Mouse (Mus musculus): ENCODE measurements around the gene Ceacam20.
"Not testable (repeated sequence)": the region's sequence is repeated elsewhere in the genome, so short reads cannot be mapped to it uniquely, and the experiment has no call there.

Gene Ceacam20

GRCm38 (mm10) chr7:19945821-19946515 is 19.2 kb upstream of the Ceacam20 start:
- in situ Hi-C loops (cut with MboI, MseI) = loop anchor here (25.0 kb wide), 1 partner anchor 934 kb away; the partner anchor contains the start of genes Foxa3, Irf2bp1 and Sympk

GRCm38 (mm10) chr7:19948956-19949355 is 16.3 kb upstream of the Ceacam20 start:
- in situ Hi-C loops (cut with MboI, MseI) = loop anchor here (25.0 kb wide), 1 partner anchor 937 kb away; the partner anchor contains the start of genes Foxa3, Irf2bp1 and Sympk

- in situ Hi-C loops (cut with MboI, MseI) = loop anchor here (10.0 to 25.0 kb wide), 2 partner anchors 135 to 938 kb away; partner anchors contain the start of genes Foxa3, Irf2bp1 and Sympk
Measured at GRCm38 (mm10) chr7:19949996-19950395, 15.2 kb upstream of the Ceacam20 start.

- in situ Hi-C loops (cut with MboI, MseI) = loop anchor here (10.0 kb wide), 1 partner anchor 136 kb away; no protein-coding TSS in a partner anchor
Measured at GRCm38 (mm10) chr7:19950589-19950988, 14.6 kb upstream of the Ceacam20 start, which contains the start of gene Igsf23. Gene Igsf23 (minus strand): TSS chr7:19950756.

GRCm38 (mm10) chr7:19952320-19952986 is 12.8 kb upstream of the Ceacam20 start:
- in situ Hi-C loops (cut with MboI, MseI) = loop anchor here (10.0 kb wide), 1 partner anchor 138 kb away; no protein-coding TSS in a partner anchor

- in situ Hi-C loops (cut with MboI, MseI) = loop anchor here (10.0 kb wide), 1 partner anchor 138 kb away; no protein-coding TSS in a partner anchor
Measured at GRCm38 (mm10) chr7:19953054-19953453, 12.2 kb upstream of the Ceacam20 start.

GRCm38 (mm10) chr7:19955861-19956260 is 9.4 kb upstream of the Ceacam20 start:
- in situ Hi-C loops (cut with MboI, MseI) = loop anchor here (5.0 to 10.0 kb wide), 2 partner anchors 44 to 141 kb away; no protein-coding TSS in a partner anchor

- in situ Hi-C loops (cut with MboI, MseI) = loop anchor here (5.0 to 10.0 kb wide), 2 partner anchors 44 to 142 kb away; no protein-coding TSS in a partner anchor
Measured at GRCm38 (mm10) chr7:19956341-19956781, 8.9 kb upstream of the Ceacam20 start.

- in situ Hi-C loops (cut with MboI, MseI) = no loop called here
Measured at GRCm38 (mm10) chr7:19962423-19962822, 2.8 kb upstream of the Ceacam20 start.

- in situ Hi-C loops (cut with MboI, MseI) = no loop called here
Measured at GRCm38 (mm10) chr7:19969106-19969505, 3.9 kb downstream of the Ceacam20 start.

- in situ Hi-C loops (cut with MboI, MseI) = no loop called here
Measured at GRCm38 (mm10) chr7:19969541-19970090, 4.4 kb downstream of the Ceacam20 start.

GRCm38 (mm10) chr7:19970196-19970595 is 5.0 kb downstream of the Ceacam20 start:
- in situ Hi-C loops (cut with MboI, MseI) = no loop called here

GRCm38 (mm10) chr7:19971516-19971915 is 6.3 kb downstream of the Ceacam20 start:
- in situ Hi-C loops (cut with MboI, MseI) = no loop called here

GRCm38 (mm10) chr7:19991165-19991564 is 26.0 kb downstream of the Ceacam20 start, which contains the start of gene Nlrp9b:
Gene Nlrp9b (plus strand): TSS chr7:19991465.
- in situ Hi-C loops (cut with MboI, MseI) = not testable (repeated sequence)

- in situ Hi-C loops (cut with MboI, MseI) = not testable (repeated sequence)
Measured at GRCm38 (mm10) chr7:19996721-19997120, 31.5 kb downstream of the Ceacam20 start.

- in situ Hi-C loops (cut with MboI, MseI) = no loop called here
Measured at GRCm38 (mm10) chr7:20009987-20010386, 44.8 kb downstream of the Ceacam20 start.

Data from T-helper 2 cell (primary cell).